Mouse (Mus musculus): ENCODE results near the gene Hnf1b. TPM values are rescaled to one million over a fixed set of nuclear protein-coding genes. Genes with fewer than 3 reads are reported as not detected.
A peak's percentile ranks its signal among the peaks of the same experiment; 100 is the strongest.

The Hnf1b gene
- total and polyA plus RNA-seq, 2 experiments from 2014 or later, result 0.27 TPM; not detected in 1

DNA sequence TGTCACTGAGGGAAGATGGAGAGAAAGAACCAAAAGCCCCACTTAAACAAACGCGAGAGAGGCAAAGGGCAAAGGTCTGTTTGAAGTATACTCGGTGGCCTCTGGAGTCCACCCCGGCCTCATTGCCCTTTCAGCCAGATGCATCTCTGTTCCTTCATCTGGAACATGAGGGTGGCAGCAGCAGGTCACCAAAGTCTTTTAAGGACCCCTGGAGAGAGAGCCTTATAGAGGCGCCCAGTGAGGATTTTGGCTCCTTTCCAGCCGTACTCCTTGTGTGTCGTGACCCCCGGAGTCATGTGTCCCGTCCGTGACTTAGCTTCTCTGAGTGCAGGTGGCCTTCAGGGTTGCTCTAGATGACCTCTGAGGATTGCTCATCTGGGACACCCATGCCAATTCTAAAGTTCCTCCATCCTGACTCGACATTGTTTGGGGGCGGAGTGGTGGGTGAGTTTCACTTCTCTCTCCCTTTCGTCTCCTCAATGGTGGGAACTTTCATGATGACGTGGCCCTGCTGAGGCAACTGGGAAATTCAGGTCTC lies 15.8 kb upstream of the Hnf1b start:
- no peak overlapping the region for H3K4me3 ChIP-seq (ENCODE audit: low read depth, low read length)
- no peak for ATAC-seq
- no peak overlapping the region for H3K27ac ChIP-seq (ENCODE audit: low read depth, low read length)
- H3K9me3 ChIP-seq (ENCODE audit: low read length), result no peaks in the 10 kb centered on the region
- H3K9ac ChIP-seq, result no peak overlapping the region
- WGBS, result 80% methylated on average over 14 of the region's 14 CpGs
- no peak for DNase-seq
- H3K36me3 ChIP-seq (ENCODE audit: insufficient read depth), result no peaks in the 10 kb centered on the region
- TF ChIP-seq CTCF (IDR thresholded peaks at IDR 0.05; ENCODE audit: low read depth), result no peak
- no peak overlapping the region for H3K4me2 ChIP-seq (ENCODE audit: low read depth)
- no peaks in the 10 kb centered on the region for H3K4me1 ChIP-seq (ENCODE audit: insufficient read depth)
- no peaks in the 10 kb centered on the region for H3K27me3 ChIP-seq (ENCODE audit: insufficient read depth, low read length)

DNA sequence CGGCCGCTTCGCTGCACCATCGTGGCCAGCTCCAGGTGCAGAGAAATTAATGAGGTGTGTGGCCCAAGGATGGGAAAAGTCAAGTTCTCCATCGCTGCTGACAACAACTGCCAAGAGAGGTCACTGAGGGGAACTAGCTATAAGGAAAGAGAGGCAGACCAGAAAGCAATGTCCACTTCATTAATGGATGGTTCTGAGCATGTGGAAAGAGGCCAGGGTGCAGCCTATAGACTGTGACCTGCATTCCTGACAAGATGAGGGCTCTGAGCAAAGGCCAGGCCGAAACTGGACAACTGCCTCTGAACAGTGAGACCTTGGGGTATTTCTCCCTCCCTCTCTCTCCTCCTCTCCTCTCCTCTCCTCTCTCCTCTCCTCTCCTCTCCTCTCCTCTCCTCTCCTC lies 10.4 kb upstream of the Hnf1b start:
- ATAC-seq (no peak), DNase-seq (no peak)
- Histone ChIP-seq H3K27ac (ENCODE audit: low read depth, low read length) (no peak overlapping the region), H3K9me3 (ENCODE audit: low read length) (no peaks in the 10 kb centered on the region), H3K36me3 (ENCODE audit: insufficient read depth) (no peaks in the 10 kb centered on the region), H3K27me3 (ENCODE audit: insufficient read depth, low read length) (no peaks in the 10 kb centered on the region), H3K4me1 (ENCODE audit: insufficient read depth) (no peaks in the 10 kb centered on the region), H3K4me3 (ENCODE audit: low read depth, low read length) (no peak overlapping the region), H3K4me2 (ENCODE audit: low read depth) (no peak overlapping the region), H3K9ac (no peak overlapping the region)
- TF ChIP-seq CTCF (IDR thresholded peaks at IDR 0.05; ENCODE audit: low read depth), result no peak
- WGBS, result 85% methylated on average over 6 of the region's 6 CpGs

DNA sequence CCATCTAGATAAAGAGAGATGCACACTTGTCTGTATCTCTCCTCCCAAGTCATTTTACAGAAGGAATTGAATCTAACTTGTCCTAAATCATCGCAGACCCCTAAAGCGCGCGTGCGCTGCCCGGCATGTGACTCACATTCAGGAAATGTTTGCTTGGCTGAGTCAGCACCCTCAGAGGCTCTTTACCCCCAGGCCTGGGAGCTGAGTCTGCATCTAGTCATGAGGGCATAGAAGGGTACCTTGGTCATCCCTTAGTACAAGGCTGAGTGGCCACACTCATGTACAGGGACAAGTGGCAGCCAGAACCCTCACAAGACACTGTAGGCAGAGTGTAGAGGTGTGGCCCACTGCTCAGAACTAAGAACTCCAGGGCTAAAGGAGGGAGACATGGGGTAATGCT lies 6.3 kb upstream of the Hnf1b start:
- Histone ChIP-seq H3K4me2 (ENCODE audit: low read depth) (no peak overlapping the region), H3K27ac (ENCODE audit: low read depth, low read length) (no peak overlapping the region)
- no peak for ATAC-seq

DNA sequence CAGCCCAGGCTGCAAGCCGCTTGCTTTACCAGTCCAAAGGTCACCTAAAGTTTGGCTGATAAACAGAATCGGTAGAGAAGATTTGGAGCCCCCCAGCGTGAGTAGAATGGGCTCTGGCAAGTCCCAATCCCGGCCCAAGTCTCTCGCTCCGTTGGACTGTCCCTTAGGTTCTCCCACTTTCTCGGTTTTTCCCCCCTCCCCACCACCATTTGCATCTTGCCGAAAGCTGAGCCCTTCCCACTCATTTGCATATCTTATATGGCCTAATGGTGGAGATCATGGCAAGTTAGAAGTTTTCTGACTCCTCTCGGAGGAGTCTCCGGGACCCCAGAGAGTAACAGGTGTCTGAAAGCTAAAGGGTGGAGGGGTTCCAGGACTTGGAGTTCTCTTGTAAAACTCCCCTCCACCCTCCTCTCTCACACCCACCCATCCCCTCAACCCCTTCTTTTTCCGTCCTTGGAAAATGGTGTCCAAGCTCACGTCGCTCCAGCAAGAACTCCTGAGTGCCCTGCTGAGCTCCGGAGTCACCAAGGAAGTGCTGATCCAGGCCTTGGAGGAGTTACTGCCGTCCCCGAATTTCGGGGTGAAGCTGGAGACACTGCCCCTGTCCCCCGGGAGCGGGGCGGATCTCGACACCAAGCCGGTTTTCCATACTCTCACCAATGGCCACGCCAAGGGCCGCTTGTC lies 866 bp downstream of the Hnf1b start:
- TF ChIP-seq CTCF (IDR thresholded peaks at IDR 0.05; ENCODE audit: low read depth), result no peak
- 2% methylated on average over 24 of the region's 24 CpGs for WGBS
- H3K9ac ChIP-seq, result no peak overlapping the region
- no peak overlapping the region for H3K4me3 ChIP-seq (ENCODE audit: low read depth, low read length)
- no peak overlapping the region for H3K27ac ChIP-seq (ENCODE audit: low read depth, low read length)
- H3K4me2 ChIP-seq (ENCODE audit: low read depth), result no peak overlapping the region
- H3K4me1 ChIP-seq (ENCODE audit: insufficient read depth), result no peaks in the 10 kb centered on the region
- H3K36me3 ChIP-seq (ENCODE audit: insufficient read depth), result no peaks in the 10 kb centered on the region
- H3K27me3 ChIP-seq (ENCODE audit: insufficient read depth, low read length), result peaks cover 58% of the 10 kb centered on the region
- DNase-seq (no peak), ATAC-seq (no peak)
- no peaks in the 10 kb centered on the region for H3K9me3 ChIP-seq (ENCODE audit: low read length)

More for the DNA sequence above, 6.3 kb upstream of the Hnf1b start:
- no peak overlapping the region for H3K9ac ChIP-seq
- H3K27me3 ChIP-seq (ENCODE audit: insufficient read depth, low read length), result peaks cover 14% of the 10 kb centered on the region
- 97% methylated on average over 6 of the region's 6 CpGs for WGBS
- no peaks in the 10 kb centered on the region for H3K36me3 ChIP-seq (ENCODE audit: insufficient read depth)
- H3K4me1 ChIP-seq (ENCODE audit: insufficient read depth), result no peaks in the 10 kb centered on the region
- no peak for TF ChIP-seq CTCF (IDR thresholded peaks at IDR 0.05; ENCODE audit: low read depth)
- DNase-seq, result no peak
- no peak overlapping the region for H3K4me3 ChIP-seq (ENCODE audit: low read depth, low read length)
- no peaks in the 10 kb centered on the region for H3K9me3 ChIP-seq (ENCODE audit: low read length)

DNA sequence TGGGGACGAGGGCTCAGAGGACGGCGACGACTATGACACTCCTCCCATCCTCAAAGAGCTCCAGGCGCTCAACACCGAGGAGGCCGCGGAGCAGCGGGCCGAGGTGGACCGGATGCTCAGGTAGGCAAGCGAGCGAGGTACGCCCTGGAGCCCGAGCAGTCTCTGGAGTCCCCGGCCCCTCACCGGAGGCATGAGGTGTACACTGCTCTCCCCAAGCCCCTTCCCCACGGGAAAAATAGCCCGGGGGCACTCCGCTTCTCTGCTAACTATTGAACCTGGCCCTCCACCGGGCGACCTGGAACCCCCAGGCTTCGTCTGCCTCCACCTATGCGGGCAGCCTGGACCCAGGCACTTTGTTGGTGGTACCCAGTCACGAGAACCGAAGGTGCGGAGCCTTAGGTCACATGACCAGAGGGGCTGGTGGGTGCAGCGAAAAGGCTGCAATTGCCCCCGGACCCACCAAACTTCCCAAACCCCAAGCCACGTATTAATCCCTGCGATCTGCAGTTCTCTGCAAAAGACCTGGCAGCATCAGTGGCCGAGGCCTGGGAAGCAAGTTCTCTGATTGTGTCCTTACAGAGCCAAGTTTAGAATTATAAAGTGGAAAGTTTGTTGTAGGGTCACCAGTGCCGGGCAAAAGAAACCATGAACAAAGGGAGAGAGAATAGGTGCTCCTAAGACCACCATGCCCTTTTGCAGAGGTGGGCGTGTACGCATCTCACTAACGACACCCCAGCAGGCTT lies 1.6 kb downstream of the Hnf1b start:
- peak; percentile 10 for DNase-seq
- H3K9me3 ChIP-seq (ENCODE audit: low read length), result no peaks in the 10 kb centered on the region
- WGBS, result 2% methylated on average over 36 of the region's 36 CpGs

DNA sequence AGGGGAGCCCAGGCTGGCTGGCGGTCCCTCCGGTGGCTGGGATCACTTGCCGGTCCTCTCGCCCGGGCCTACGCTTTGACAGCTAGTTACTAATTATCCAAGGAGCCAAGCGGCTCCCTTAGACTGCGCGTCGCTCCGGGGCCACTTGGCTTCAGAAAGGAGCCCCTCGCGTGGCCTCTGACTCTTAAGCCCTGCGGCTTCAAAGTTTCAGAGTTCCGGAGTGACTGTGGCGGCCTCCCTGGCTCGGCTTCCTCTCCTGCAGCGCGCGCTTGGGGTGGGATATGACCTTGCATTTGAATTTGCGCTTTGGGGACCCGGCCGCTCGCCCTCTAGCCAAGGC lies 2.1 kb downstream of the Hnf1b start:
- peaks cover 70% of the 10 kb centered on the region for H3K27me3 ChIP-seq (ENCODE audit: insufficient read depth, low read length)
- ATAC-seq, result no peak
- H3K4me2 ChIP-seq (ENCODE audit: low read depth), result no peak overlapping the region
- WGBS, result 1% methylated on average over 24 of the region's 24 CpGs
- no peaks in the 10 kb centered on the region for H3K4me1 ChIP-seq (ENCODE audit: insufficient read depth)
- H3K9me3 ChIP-seq (ENCODE audit: low read length), result no peaks in the 10 kb centered on the region
- TF ChIP-seq CTCF (IDR thresholded peaks at IDR 0.05; ENCODE audit: low read depth), result no peak
- H3K9ac ChIP-seq, result no peak overlapping the region
- no peak overlapping the region for H3K4me3 ChIP-seq (ENCODE audit: low read depth, low read length)
- no peak overlapping the region for H3K27ac ChIP-seq (ENCODE audit: low read depth, low read length)
- no peaks in the 10 kb centered on the region for H3K36me3 ChIP-seq (ENCODE audit: insufficient read depth)
- peak; percentile 24 for DNase-seq

More for the DNA sequence above, 1.6 kb downstream of the Hnf1b start:
- ATAC-seq, result no peak
- no peak overlapping the region for H3K27ac ChIP-seq (ENCODE audit: low read depth, low read length)
- H3K4me3 ChIP-seq (ENCODE audit: low read depth, low read length), result no peak overlapping the region
- TF ChIP-seq CTCF (IDR thresholded peaks at IDR 0.05; ENCODE audit: low read depth), result no peak
- H3K27me3 ChIP-seq (ENCODE audit: insufficient read depth, low read length), result peaks cover 65% of the 10 kb centered on the region
- H3K36me3 ChIP-seq (ENCODE audit: insufficient read depth), result no peaks in the 10 kb centered on the region
- no peak overlapping the region for H3K4me2 ChIP-seq (ENCODE audit: low read depth)
- no peak overlapping the region for H3K9ac ChIP-seq
- no peaks in the 10 kb centered on the region for H3K4me1 ChIP-seq (ENCODE audit: insufficient read depth)
